Mouse (Mus musculus) embryonic facial prominence, embryonic 12.5 days (tissue): ENCODE measurements around the gene Dhdds. TPM values are rescaled to one million over a fixed set of nuclear protein-coding genes. Genes with fewer than 3 reads are reported as not detected.
A peak's percentile ranks its signal among the peaks of the same experiment; 100 is the strongest.

Experiments
- ATAC-seq: fragments of 200-750 bp; cut with Nextera tagmentation; 2 replicates; pipeline ENCODE4 v1.8.0; 2017; ENCODE audit not compliant: insufficient number of reproducible peaks, insufficient read depth, low FRiP score, low TSS enrichment
- H3K27ac ChIP-seq: fragments of 300-500 bp; sonication (generic); 2 replicates; pipeline ENCODE4 v1.5.1; 2016; ENCODE audit warnings: mild to moderate bottlenecking
- H3K27me3 ChIP-seq: fragments of 300-500 bp; sonication (generic); 2 replicates; pipeline ENCODE4 v1.6.1; 2016; ENCODE audit warnings: mild to moderate bottlenecking, moderate library complexity
- H3K36me3 ChIP-seq: fragments of 300-500 bp; sonication (generic); 2 replicates; pipeline ENCODE4 v1.6.1; 2016; ENCODE audit warnings: mild to moderate bottlenecking
- H3K4me1 ChIP-seq: fragments of 300-500 bp; sonication (generic); 2 replicates; pipeline ENCODE4 v1.6.1; 2016
- H3K4me2 ChIP-seq: fragments of 300-500 bp; sonication (generic); replicated peaks from 2 replicates; pipeline ENCODE4 v1.6.1; 2016; ENCODE audit warnings: mild to moderate bottlenecking, moderate library complexity
- H3K4me3 ChIP-seq: fragments of 300-500 bp; sonication (generic); 2 replicates; pipeline ENCODE4 v1.5.1; 2016; ENCODE audit warnings: mild to moderate bottlenecking
- H3K9ac ChIP-seq: fragments of 300-500 bp; sonication (generic); 2 replicates; pipeline ENCODE4 v1.6.1; 2016; ENCODE audit warnings: mild to moderate bottlenecking, moderate library complexity
- H3K9me3 ChIP-seq: fragments of 300-500 bp; sonication (generic); 2 replicates; pipeline ENCODE4 v1.6.1; 2016; ENCODE audit warnings: mild to moderate bottlenecking, moderate library complexity
- WGBS: fragments of 180-500 bp; shearing (Covaris S2); methylation state at CpG from one replicate; pipeline ENCODE4 v1.1.7; 2016; 5-methylcytosine and 5-hydroxymethylcytosine counted together
- polyA plus RNA-seq: library from polyadenylated mRNA; unstranded; fragments of >200 nt; fragmentation: Nextera tagmentation; extraction: Ambion mirVana; gene quantifications from 2 replicates; pipeline ENCODE4 v1.2.1, GENCODE M21; 2016

Gene Dhdds
- polyA plus RNA-seq, 1 experiment from 2014 or later, result 45.3 TPM

DNA sequence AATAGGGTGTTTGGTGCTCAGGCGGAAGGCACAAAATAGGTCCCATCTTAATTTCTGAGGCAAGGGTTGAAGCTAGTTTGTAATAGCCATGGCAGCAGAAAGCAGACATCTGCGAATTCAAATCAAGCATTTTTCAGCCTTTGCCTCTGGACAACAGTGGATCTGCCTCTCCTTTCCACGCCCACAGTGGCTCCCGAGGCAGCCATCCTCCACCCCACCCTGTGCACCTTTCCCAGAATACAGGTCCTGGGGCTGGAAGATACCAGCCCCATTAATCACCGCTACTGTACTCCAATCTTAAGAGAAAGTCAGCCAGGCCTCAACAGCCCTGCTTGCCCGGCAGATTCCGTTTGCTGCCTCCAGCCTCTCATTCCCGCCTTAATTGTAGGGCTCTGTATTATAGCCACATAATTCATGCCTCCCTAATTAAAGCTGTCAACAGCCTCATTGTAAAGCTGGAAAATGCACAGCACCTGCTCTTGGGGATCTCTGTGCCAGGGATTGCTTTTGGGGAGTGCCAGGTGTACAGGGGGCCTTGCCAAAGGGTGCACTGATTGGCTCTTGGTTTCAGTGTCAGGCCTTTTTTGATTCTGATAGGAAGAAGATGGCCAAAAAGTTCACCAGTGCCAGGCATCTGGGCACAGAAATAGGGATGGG, 31.5 kb downstream of the Dhdds start:
- Histone ChIP-seq H3K4me1 (peaks cover 22% of the 10 kb centered on the region), H3K9ac (peak overlapping the region; percentile 63; the same call in 1 of the 2 replicates), H3K4me3 (peak overlapping the region; percentile 56; the same call in 1 of the 2 replicates), H3K27ac (peak overlapping the region; percentile 99; the same call in 1 of the 2 replicates), H3K9me3 (no peaks in the 10 kb centered on the region), H3K27me3 (no peaks in the 10 kb centered on the region), H3K4me2 (peak overlapping the region; percentile 73), H3K36me3 (peaks cover 49% of the 10 kb centered on the region)
- 48% methylated on average over 8 of the region's 8 CpGs for WGBS
- ATAC-seq, result no peak

DNA sequence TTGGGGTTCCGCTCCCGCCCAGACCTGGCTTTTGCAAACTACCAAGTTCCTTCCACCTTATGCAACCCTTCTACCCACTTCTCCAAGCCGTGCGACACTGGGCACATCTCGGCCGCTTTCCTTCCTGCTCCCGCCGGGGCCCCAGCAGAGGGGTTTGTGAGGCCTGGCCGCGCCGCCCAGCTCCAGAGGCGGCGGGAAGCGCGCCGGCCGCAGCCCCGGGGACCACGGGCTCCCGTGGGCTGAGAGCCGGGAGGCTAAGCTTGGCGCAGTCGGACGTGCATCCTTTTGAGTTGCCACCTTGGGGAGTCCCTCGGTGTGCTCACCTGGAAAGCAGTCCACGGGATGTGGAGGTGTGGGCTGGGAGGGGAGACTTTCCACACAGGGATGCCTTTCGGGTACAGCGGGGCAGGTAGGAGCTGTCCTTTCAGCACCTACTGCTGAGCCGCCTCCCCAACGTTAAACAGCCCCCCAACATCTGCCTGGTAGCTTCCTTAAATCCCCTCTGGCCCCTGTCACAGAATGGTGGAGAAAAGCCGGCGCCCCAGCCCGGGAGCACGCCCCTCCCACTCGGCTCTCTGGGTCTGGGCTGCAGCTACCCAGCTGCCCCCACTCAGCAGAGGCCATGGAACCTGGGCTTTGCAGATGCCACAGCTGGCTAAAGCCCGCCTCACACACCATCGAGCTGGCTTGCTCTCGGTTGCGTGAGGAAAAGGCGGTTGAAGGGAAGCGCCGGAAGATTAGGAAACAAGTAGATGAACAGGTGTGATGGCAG, 32.4 kb downstream of the Dhdds start, which contains the start of gene Hmgn2:
Gene Hmgn2, minus strand, starts transcription at position 501 of the 772 bp plus-strand sequence.
- H3K9ac ChIP-seq, result peak within 1 kb of the TSS; percentile 91
- no peaks in the 10 kb centered on the region for H3K27me3 ChIP-seq
- peaks cover 58% of the 10 kb centered on the region for H3K36me3 ChIP-seq
- H3K9me3 ChIP-seq, result no peaks in the 10 kb centered on the region
- H3K4me2 ChIP-seq, result peak within 1 kb of the TSS; percentile 73
- under 1% methylated on average over 42 of the region's 42 CpGs for WGBS
- peak within 1 kb of the TSS; percentile 99 for H3K27ac ChIP-seq
- peaks cover 22% of the 10 kb centered on the region for H3K4me1 ChIP-seq
- peak within 1 kb of the TSS; percentile 56 for H3K4me3 ChIP-seq
- ATAC-seq, result peak; percentile 23

DNA sequence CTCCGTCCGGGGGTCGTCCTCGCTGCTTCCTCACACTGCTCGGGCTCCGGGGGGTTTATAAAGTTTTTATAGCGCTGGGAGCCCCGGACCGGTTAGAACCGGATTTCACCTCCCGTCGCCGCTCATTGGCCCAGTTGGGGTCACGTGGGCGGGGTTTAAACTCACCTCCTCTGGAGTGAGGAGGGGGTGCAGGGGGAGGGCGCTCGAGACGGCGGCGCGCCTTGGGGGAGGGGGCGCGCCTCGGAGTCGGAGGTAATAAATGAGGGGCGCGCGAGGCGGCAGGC, 32.9 kb downstream of the Dhdds start:
- peaks cover 53% of the 10 kb centered on the region for H3K36me3 ChIP-seq
- H3K27ac ChIP-seq, result peak overlapping the region; percentile 99
- peak overlapping the region; percentile 56 for H3K4me3 ChIP-seq
- WGBS, result under 1% methylated on average over 29 of the region's 29 CpGs
- peak overlapping the region; percentile 91 for H3K9ac ChIP-seq
- no peaks in the 10 kb centered on the region for H3K9me3 ChIP-seq
- ATAC-seq, result peak; percentile 83
- H3K4me1 ChIP-seq, result peaks cover 22% of the 10 kb centered on the region
- no peaks in the 10 kb centered on the region for H3K27me3 ChIP-seq
- peak overlapping the region; percentile 73 for H3K4me2 ChIP-seq

DNA sequence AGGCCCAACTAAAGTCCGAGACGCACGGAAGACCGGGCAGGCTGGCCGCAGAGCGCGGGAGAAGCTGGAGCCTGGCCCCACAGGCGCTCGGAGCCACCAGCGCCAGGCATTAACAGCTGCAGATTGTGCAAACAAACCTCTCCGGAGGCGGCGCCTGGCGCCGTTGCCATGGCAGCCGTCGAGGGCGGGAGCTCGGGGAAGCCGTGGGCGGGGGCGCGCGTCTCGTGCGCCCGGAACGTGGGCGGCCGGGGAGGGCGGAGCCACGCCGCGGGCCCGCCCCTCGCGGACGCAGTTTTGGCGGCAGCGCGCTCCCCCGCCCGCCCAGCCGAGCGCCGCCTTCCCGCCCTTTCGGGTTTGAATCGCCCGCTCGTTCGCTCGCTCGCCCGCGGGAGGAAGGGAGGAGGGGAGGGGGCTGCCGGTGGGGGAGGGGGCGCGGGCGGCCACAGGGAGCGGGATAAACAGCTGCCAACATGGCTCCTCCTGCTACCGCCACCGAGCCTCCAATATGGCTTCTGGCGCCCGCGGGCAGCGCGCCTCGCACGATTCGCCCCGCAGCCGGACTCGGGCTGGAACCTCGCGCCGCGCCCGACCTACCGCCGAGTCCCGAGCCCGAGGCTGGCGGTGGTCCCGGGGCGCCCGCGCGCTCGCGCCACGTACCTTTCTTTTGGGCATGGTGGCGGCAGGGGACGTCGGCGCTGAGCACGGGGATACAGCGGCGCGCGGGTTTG, 33.4 kb downstream of the Dhdds start:
- Histone ChIP-seq H3K27me3 (no peaks in the 10 kb centered on the region), H3K4me2 (peak overlapping the region; percentile 73), H3K27ac (peak overlapping the region; percentile 99), H3K36me3 (peaks cover 48% of the 10 kb centered on the region), H3K9ac (peak overlapping the region; percentile 91), H3K9me3 (no peaks in the 10 kb centered on the region), H3K4me1 (peaks cover 22% of the 10 kb centered on the region), H3K4me3 (peak overlapping the region; percentile 56)
- WGBS, result under 1% methylated on average over 84 of the region's 101 CpGs
- peak; percentile 70 for ATAC-seq

DNA sequence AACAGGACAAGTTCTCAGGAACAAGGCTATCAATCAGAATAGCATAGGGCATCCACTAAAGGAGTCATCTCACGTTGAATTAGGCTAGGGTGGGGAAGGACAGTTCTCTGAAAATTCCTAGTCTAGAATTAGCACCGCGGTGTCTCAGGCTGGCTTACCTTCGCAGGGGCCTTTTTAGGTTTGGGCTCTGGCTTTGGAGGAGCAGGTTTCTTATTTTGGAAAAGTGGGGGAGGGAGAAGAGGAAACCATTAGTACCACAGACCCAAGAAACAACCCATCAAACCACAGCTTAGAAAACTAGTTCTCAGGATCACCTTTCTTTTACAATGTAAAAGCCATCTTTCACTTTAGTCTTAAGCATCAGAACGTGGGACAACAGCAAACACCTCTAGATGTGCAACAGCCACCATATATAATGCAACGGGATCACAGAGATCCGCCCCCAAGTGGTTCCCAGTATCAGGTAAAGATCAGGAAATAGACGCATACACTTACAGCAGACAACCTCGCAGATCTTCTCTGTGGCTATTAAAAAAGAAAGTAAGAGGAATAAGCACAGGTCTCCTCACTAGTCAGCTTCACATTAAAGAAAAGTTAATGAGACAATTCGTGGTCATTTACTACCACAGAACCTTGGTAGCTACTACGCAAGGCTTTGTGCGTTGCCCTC, 34.3 kb downstream of the Dhdds start:
- 46% methylated on average over 12 of the region's 12 CpGs for WGBS

DNA sequence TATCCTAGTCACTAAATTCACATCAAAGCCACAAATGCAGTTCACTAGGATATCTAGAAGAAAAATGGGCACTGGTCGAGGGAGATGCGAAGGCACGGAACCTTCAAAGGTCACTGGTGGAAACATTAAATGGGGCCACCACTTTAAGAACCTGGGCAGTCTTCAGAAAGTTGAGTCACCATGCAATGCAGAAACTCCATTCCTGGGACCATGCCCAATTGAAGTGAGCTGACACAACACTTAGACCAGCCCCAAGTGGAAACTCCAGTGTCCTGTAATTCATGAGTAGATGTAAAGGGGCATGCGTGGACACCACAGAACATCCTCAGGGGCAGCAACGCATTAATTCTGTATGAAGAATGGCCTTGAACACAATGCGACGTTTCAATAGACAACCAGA, 38.2 kb downstream of the Dhdds start:
- ATAC-seq, result no peak
- no peaks in the 10 kb centered on the region for H3K9me3 ChIP-seq
- no peak overlapping the region for H3K9ac ChIP-seq
- no peak overlapping the region for H3K4me3 ChIP-seq
- no peaks in the 10 kb centered on the region for H3K27me3 ChIP-seq
- H3K4me1 ChIP-seq, result peaks cover 12% of the 10 kb centered on the region
- no peak overlapping the region for H3K4me2 ChIP-seq
- peaks cover 27% of the 10 kb centered on the region for H3K36me3 ChIP-seq
- H3K27ac ChIP-seq, result no peak overlapping the region
- WGBS, result 86% methylated on average over 7 of the region's 7 CpGs

More for the DNA sequence above, 34.3 kb downstream of the Dhdds start:
- Histone ChIP-seq H3K4me3 (peak overlapping the region; percentile 56), H3K27ac (peak overlapping the region; percentile 99; the same call in 1 of the 2 replicates), H3K9me3 (no peaks in the 10 kb centered on the region), H3K27me3 (no peaks in the 10 kb centered on the region), H3K9ac (peak overlapping the region; percentile 91), H3K36me3 (peaks cover 40% of the 10 kb centered on the region), H3K4me2 (peak overlapping the region; percentile 73), H3K4me1 (peaks cover 22% of the 10 kb centered on the region)
- no peak for ATAC-seq

DNA sequence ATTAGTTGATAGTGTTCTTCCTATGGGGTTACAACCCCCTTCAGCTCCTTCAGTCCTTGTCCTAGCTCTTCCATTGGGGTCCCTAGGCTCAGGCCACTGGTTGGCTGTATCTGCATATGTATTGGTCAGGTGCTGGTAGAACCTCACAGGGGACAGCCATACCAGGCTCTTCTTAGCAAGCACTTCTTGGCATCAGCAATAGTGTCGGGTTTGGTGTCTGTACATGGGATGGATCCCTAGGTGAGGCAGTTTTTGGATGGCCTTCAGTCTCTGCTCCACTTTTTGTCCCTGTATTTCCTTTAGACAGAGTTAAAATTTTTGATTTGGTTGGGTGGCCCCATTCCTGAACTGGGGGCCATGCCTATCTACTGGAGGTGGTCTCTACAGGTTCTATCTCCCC, 41.8 kb downstream of the Dhdds start:
- no peaks in the 10 kb centered on the region for H3K4me1 ChIP-seq

DNA sequence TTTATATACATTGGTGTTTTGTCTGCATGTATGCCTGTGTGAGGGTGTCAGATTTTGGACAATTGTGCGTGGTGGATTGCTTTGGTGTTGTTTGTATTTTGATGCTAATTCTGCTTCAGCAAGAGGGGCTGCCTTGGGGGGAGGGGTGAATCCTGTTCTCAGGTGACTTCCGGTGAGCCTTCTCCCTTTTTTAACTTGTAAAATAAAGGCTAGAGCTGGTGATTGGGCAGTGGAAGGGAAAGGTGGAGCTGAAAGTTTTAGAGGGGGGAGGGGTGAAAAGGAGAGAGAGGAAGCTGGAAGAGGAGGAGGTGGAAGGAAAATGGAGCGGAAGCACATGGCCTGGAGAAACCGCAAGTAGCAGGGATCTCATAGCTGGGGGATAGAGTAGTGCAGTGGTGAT, 44.4 kb downstream of the Dhdds start:
- WGBS, result 82% methylated on average over 4 of the region's 4 CpGs
- no peak overlapping the region for H3K27ac ChIP-seq
- H3K36me3 ChIP-seq, result no peaks in the 10 kb centered on the region
- H3K4me2 ChIP-seq, result no peak overlapping the region
- no peak overlapping the region for H3K4me3 ChIP-seq
- ATAC-seq, result no peak
- no peaks in the 10 kb centered on the region for H3K4me1 ChIP-seq
- no peak overlapping the region for H3K9ac ChIP-seq
- no peaks in the 10 kb centered on the region for H3K27me3 ChIP-seq
- no peaks in the 10 kb centered on the region for H3K9me3 ChIP-seq

More for the DNA sequence above, 41.8 kb downstream of the Dhdds start:
- Histone ChIP-seq H3K9me3 (no peaks in the 10 kb centered on the region), H3K9ac (no peak overlapping the region), H3K4me3 (no peak overlapping the region), H3K36me3 (peaks cover 6% of the 10 kb centered on the region), H3K4me2 (no peak overlapping the region), H3K27ac (no peak overlapping the region), H3K27me3 (no peaks in the 10 kb centered on the region)
- ATAC-seq, result no peak
- WGBS, result 86% methylated on average over 1 of the region's 1 CpGs

DNA sequence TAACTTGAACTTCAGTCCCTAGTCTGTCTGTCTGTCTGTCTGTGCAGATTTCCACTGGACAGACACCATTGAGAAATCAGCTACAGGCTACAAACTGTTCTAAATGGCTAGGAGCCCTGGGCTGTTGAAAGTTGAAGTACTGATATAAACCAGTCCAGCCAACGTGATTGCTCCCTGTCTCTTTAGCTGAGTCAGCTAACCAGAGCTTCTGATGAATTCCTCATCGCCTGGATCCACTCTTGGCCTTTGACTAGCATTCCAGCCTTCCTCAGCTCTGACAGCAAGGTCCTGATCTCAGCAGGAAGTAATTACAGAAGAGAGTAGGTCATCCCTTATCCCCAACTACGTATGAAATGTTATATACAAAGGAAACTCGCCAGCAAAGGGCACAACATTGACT, 54.0 kb downstream of the Dhdds start:
- Histone ChIP-seq H3K27ac (no peak overlapping the region), H3K9me3 (no peaks in the 10 kb centered on the region), H3K4me2 (no peak overlapping the region), H3K4me1 (no peaks in the 10 kb centered on the region), H3K36me3 (no peaks in the 10 kb centered on the region), H3K27me3 (no peaks in the 10 kb centered on the region), H3K4me3 (no peak overlapping the region), H3K9ac (no peak overlapping the region)
- ATAC-seq, result no peak
- 54% methylated on average over 4 of the region's 4 CpGs for WGBS

DNA sequence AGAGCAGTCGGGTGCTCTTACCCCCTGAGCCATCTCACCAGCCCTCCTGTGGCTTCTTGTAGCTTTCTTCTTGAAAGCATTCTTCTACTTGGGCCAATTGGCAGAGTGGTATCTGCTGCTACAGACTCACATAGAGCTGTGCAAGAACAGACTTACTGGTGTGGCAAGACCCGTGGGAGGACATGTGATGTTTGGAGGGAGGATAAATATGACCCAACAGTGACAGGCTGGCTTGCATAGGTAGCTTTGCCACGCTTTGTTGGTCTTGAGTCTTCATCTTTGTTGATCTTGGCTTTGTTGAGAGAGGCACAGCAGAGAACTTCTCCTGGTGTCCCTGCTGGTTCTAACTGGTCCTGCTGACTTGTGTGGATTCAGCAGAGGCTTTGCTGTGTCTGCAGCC, 56.9 kb downstream of the Dhdds start:
- no peak overlapping the region for H3K27ac ChIP-seq
- 79% methylated on average over 3 of the region's 3 CpGs for WGBS
- H3K4me3 ChIP-seq, result no peak overlapping the region
- H3K9me3 ChIP-seq, result no peaks in the 10 kb centered on the region
- no peak overlapping the region for H3K4me2 ChIP-seq
- ATAC-seq, result no peak
- no peaks in the 10 kb centered on the region for H3K27me3 ChIP-seq
- H3K4me1 ChIP-seq, result 0 out of 2 replicates have a peak, but pooled peaks cover 3% of the 10 kb centered on the region
- no peaks in the 10 kb centered on the region for H3K36me3 ChIP-seq
- no peak overlapping the region for H3K9ac ChIP-seq

DNA sequence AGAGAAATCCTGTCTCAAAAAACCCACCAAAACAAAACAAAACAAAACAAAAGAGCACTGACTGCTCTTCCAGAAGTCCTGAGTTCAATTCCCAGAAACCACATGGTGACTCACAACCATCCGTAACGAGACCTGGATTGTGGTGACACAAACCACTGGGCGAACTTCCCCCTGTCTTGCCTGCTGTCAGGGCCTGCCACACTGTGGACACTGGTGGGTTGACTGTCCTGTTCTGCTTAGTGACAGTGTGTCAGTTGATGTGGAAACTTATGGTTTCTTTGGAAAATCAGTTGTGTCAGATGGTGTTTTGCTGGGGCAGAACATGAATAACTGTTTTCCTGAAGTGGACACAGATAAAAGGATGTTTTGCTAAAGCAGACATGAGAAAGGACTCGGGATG, 58.0 kb downstream of the Dhdds start:
- H3K4me2 ChIP-seq, result no peak overlapping the region
- H3K9ac ChIP-seq, result no peak overlapping the region
- H3K4me3 ChIP-seq, result no peak overlapping the region
- no peaks in the 10 kb centered on the region for H3K27me3 ChIP-seq
- H3K9me3 ChIP-seq, result no peaks in the 10 kb centered on the region
- no peaks in the 10 kb centered on the region for H3K36me3 ChIP-seq
- H3K27ac ChIP-seq, result no peak overlapping the region
- 91% methylated on average over 4 of the region's 4 CpGs for WGBS
- H3K4me1 ChIP-seq, result 0 out of 2 replicates have a peak, but pooled peaks cover 3% of the 10 kb centered on the region
- no peak for ATAC-seq
